Mouse (Mus musculus): ENCODE measurements around the gene Tbc1d23.

Gene Tbc1d23

GRCm38 (mm10) chr16:57242857-57243204 lies 11.5 kb upstream of the Tbc1d23 start:
- ChIA-PET POLR2A (interaction anchor here (0.7 to 4.8 kb wide), 22 partner anchors 9 to 1166 kb away, joined by 3 to 36 read pairs (median 4); partner anchors contain the start of genes Tbc1d23 (in 2 of the 4), Cmss1 (in 1 of the 4), Nit2 (in 1 of the 4) and Tomm70a (in 1 of the 4)), CTCF (interaction anchor here (0.6 to 2.3 kb wide), 13 partner anchors 8 to 369 kb away, joined by 3 to 29 read pairs (median 11); no protein-coding TSS in a partner anchor)

GRCm38 (mm10) chr16:57235871-57236510 lies 4.7 kb upstream of the Tbc1d23 start:
- ChIA-PET CTCF (interaction anchor here in 2 of 4 experiments (0.6 to 1.0 kb wide), 2 partner anchors 8 to 1160 kb away, joined by 3 read pairs; no protein-coding TSS in a partner anchor), POLR2A (interaction anchor here in 1 of 4 experiments (0.7 to 1.5 kb wide), 3 partner anchors 15 to 159 kb away, joined by 3 to 4 read pairs (median 3); no protein-coding TSS in a partner anchor)

GRCm38 (mm10) chr16:57231937-57232310 lies 620 bp upstream of the Tbc1d23 start:
- ChIA-PET CTCF (interaction anchor here in 3 of 4 experiments (1.0 to 2.8 kb wide), 5 partner anchors 12 to 362 kb away, joined by 3 to 12 read pairs (median 6); no protein-coding TSS in a partner anchor), POLR2A (interaction anchor here in 3 of 4 experiments (0.7 to 3.8 kb wide), 31 partner anchors 7 to 494 kb away, joined by 3 to 36 read pairs (median 4); partner anchors contain the start of genes Nit2 (in 3 of the 3) and Tomm70a (in 2 of the 3))

- POLR2A ChIA-PET = interaction anchor here in 1 of 4 experiments (1.3 to 1.5 kb wide), 2 partner anchors 14 to 59 kb away, joined by 4 read pairs; partner anchors contain the start of gene Nit2
- CTCF ChIA-PET = no interaction called here
These were observed 4.9 kb downstream of the Tbc1d23 start for GRCm38 (mm10) chr16:57226444-57226843.

GRCm38 (mm10) chr16:57220361-57220760 lies 10.9 kb downstream of the Tbc1d23 start:
- ChIA-PET POLR2A (interaction anchor here in 2 of 4 experiments (1.2 to 3.4 kb wide), 5 partner anchors 11 to 54 kb away, joined by 3 to 16 read pairs (median 4); partner anchors contain the start of genes Nit2 (in 1 of the 2) and Tbc1d23 (in 1 of the 2)), CTCF (no interaction called here)

GRCm38 (mm10) chr16:57215957-57216356 lies 15.3 kb downstream of the Tbc1d23 start:
- ChIA-PET CTCF (no interaction called here), POLR2A (no interaction called here)

- POLR2A ChIA-PET = interaction anchor here in 2 of 4 experiments (0.5 to 1.1 kb wide), 5 partner anchors 35 to 691 kb away, joined by 3 to 4 read pairs (median 3); no protein-coding TSS in a partner anchor
- CTCF ChIA-PET = no interaction called here
These were observed 20.3 kb downstream of the Tbc1d23 start for GRCm38 (mm10) chr16:57211037-57211436.

GRCm38 (mm10) chr16:57208342-57208741 lies 23.0 kb downstream of the Tbc1d23 start:
- ChIA-PET POLR2A (interaction anchor here in 2 of 4 experiments (0.9 to 1.7 kb wide), 8 partner anchors 9 to 32 kb away, joined by 3 to 12 read pairs (median 3); partner anchors contain the start of gene Tbc1d23 (in 2 of the 2)), CTCF (no interaction called here)

GRCm38 (mm10) chr16:57197281-57197680 lies 34.0 kb downstream of the Tbc1d23 start:
- ChIA-PET POLR2A (interaction anchor here in 1 of 4 experiments (1.1 kb wide), 1 partner anchor 12 kb away, joined by 3 read pairs; no protein-coding TSS in a partner anchor), CTCF (no interaction called here)

GRCm38 (mm10) chr16:57196590-57196989 lies 34.7 kb downstream of the Tbc1d23 start:
- CTCF ChIA-PET = no interaction called here
- POLR2A ChIA-PET = interaction anchor here in 1 of 4 experiments (1.5 kb wide), 1 partner anchor 20 kb away, joined by 3 read pairs; no protein-coding TSS in a partner anchor

- POLR2A ChIA-PET = interaction anchor here in 3 of 4 experiments (0.7 to 2.7 kb wide), 5 partner anchors 16 to 90 kb away, joined by 3 to 12 read pairs (median 4); partner anchors contain the start of gene Nit2 (in 1 of the 3)
- CTCF ChIA-PET = interaction anchor here in 1 of 4 experiments (0.7 kb wide), 1 partner anchor 25 kb away, joined by 6 read pairs; no protein-coding TSS in a partner anchor
These were observed 40.1 kb downstream of the Tbc1d23 start for GRCm38 (mm10) chr16:57191214-57191613.

- POLR2A ChIA-PET = interaction anchor here in 3 of 4 experiments (0.7 to 2.7 kb wide), 5 partner anchors 15 to 90 kb away, joined by 3 to 12 read pairs (median 4); partner anchors contain the start of gene Nit2 (in 1 of the 3)
- CTCF ChIA-PET = interaction anchor here in 1 of 4 experiments (0.7 kb wide), 1 partner anchor 24 kb away, joined by 6 read pairs; no protein-coding TSS in a partner anchor
These were observed 40.9 kb downstream of the Tbc1d23 start for GRCm38 (mm10) chr16:57190390-57190789.

GRCm38 (mm10) chr16:57189493-57189892 lies 41.8 kb downstream of the Tbc1d23 start:
- ChIA-PET CTCF (no interaction called here), POLR2A (interaction anchor here in 1 of 4 experiments (1.1 to 2.7 kb wide), 2 partner anchors 14 to 36 kb away, joined by 3 to 12 read pairs; no protein-coding TSS in a partner anchor)

GRCm38 (mm10) chr16:57186618-57187017 lies 44.7 kb downstream of the Tbc1d23 start:
- CTCF ChIA-PET = no interaction called here

GRCm38 (mm10) chr16:57182037-57182436 lies 49.3 kb downstream of the Tbc1d23 start:
- CTCF ChIA-PET = no interaction called here
- POLR2A ChIA-PET = interaction anchor here in 2 of 4 experiments (0.6 to 1.7 kb wide), 3 partner anchors 15 to 257 kb away, joined by 3 to 8 read pairs (median 6); partner anchors contain the start of gene Nit2 (in 1 of the 2)

More at GRCm38 (mm10) chr16:57186618-57187017, 44.7 kb downstream of the Tbc1d23 start:
- POLR2A ChIA-PET = interaction anchor here in 1 of 4 experiments (2.7 kb wide), 1 partner anchor 10 kb away, joined by 6 read pairs; no protein-coding TSS in a partner anchor

GRCm38 (mm10) chr16:57181180-57181579 lies 50.1 kb downstream of the Tbc1d23 start:
- POLR2A ChIA-PET = interaction anchor here in 3 of 4 experiments (0.6 to 1.7 kb wide), 4 partner anchors 14 to 258 kb away, joined by 3 to 8 read pairs (median 4); partner anchors contain the start of genes Nit2 (in 1 of the 3) and Tbc1d23 (in 1 of the 3)
- CTCF ChIA-PET = interaction anchor here in 1 of 4 experiments (0.5 kb wide), 1 partner anchor 35 kb away, joined by 3 read pairs; no protein-coding TSS in a partner anchor

GRCm38 (mm10) chr16:57177664-57178063 lies 53.6 kb downstream of the Tbc1d23 start:
- ChIA-PET POLR2A (interaction anchor here in 3 of 4 experiments (0.8 to 4.2 kb wide), 8 partner anchors 10 to 461 kb away, joined by 3 to 56 read pairs (median 6); partner anchors contain the start of genes Nit2 (in 2 of the 3), Tbc1d23 (in 1 of the 3), Tfg (in 1 of the 3) and Tomm70a (in 1 of the 3)), CTCF (interaction anchor here in 2 of 4 experiments (1.1 to 3.2 kb wide), 3 partner anchors 10 to 220 kb away, joined by 3 to 24 read pairs (median 3); partner anchors contain the start of gene Nit2 (in 2 of the 2))

- POLR2A ChIA-PET = interaction anchor here in 3 of 4 experiments (0.8 to 4.2 kb wide), 12 partner anchors 8 to 460 kb away, joined by 3 to 56 read pairs (median 6); partner anchors contain the start of genes Nit2 (in 2 of the 3), Tomm70a (in 2 of the 3), Tbc1d23 (in 1 of the 3) and Tfg (in 1 of the 3)
These were observed 54.0 kb downstream of the Tbc1d23 start for GRCm38 (mm10) chr16:57177254-57177653.

More at GRCm38 (mm10) chr16:57177254-57177653, 54.0 kb downstream of the Tbc1d23 start:
- CTCF ChIA-PET = interaction anchor here in 3 of 4 experiments (0.9 to 3.2 kb wide), 5 partner anchors 10 to 406 kb away, joined by 3 to 24 read pairs (median 4); partner anchors contain the start of gene Nit2 (in 3 of the 3)
